Mouse (Mus musculus): ENCODE results near the gene Vnn3. TPM values are rescaled to one million over a fixed set of nuclear protein-coding genes. Genes with fewer than 3 reads are reported as not detected.
A peak's percentile ranks its signal among the peaks of the same experiment; 100 is the strongest.

Gene Vnn3
- polyA plus RNA-seq, 1 experiment from 2014 or later, result not detected

- H3K4me3 ChIP-seq, result no peak overlapping the region
- H3K9me3 ChIP-seq, result no peaks in the 10 kb centered on the region
- no peaks in the 10 kb centered on the region for H3K4me1 ChIP-seq
- H3K27ac ChIP-seq, result no peak overlapping the region
- no peak for ATAC-seq (ENCODE audit: insufficient number of reproducible peaks, insufficient read depth, low FRiP score, low TSS enrichment)
- no peaks in the 10 kb centered on the region for H3K27me3 ChIP-seq
- no peak overlapping the region for H3K4me2 ChIP-seq (replicated peaks)
- no peaks in the 10 kb centered on the region for H3K36me3 ChIP-seq
- WGBS, result 51% methylated on average over 3 of the region's 3 CpGs
- H3K9ac ChIP-seq, result no peak overlapping the region
Measured at GRCm38 (mm10) chr10:23837115-23837514, 14.1 kb upstream of the Vnn3 start.

DNA sequence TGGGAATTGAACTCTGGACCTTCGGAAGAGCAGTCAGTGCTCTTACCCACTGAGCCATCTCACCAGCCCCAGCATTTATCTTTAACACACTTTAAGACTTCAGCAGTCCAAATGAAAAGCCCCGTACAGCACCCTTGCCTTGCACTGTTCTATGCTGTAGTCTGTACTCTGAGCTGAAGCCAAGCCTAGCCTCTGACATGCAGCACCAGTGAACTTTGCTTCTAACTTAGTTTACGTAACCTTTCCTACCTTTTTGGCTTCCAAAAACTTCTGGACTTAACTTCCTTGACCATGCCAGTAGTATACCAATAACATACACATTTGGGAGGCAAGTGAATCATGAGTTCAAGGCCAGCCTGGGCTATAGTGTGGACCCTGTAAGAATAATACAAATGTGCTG, 12.4 kb upstream of the Vnn3 start:
- ATAC-seq (ENCODE audit: insufficient number of reproducible peaks, insufficient read depth, low FRiP score, low TSS enrichment), result no peak
- Histone ChIP-seq H3K4me2 (replicated peaks) (no peak overlapping the region), H3K27ac (no peak overlapping the region), H3K4me3 (no peak overlapping the region), H3K4me1 (no peaks in the 10 kb centered on the region), H3K36me3 (no peaks in the 10 kb centered on the region), H3K9ac (no peak overlapping the region), H3K27me3 (no peaks in the 10 kb centered on the region), H3K9me3 (no peaks in the 10 kb centered on the region)
- WGBS, result 96% methylated on average over 3 of the region's 3 CpGs

GRCm38 (mm10) chr10:23839368-23839767, 11.9 kb upstream of the Vnn3 start:
- WGBS, result 45% methylated on average over 9 of the region's 9 CpGs
- Histone ChIP-seq H3K4me2 (replicated peaks) (no peak overlapping the region), H3K9ac (no peak overlapping the region), H3K27me3 (no peaks in the 10 kb centered on the region), H3K27ac (no peak overlapping the region), H3K4me3 (no peak overlapping the region), H3K4me1 (no peaks in the 10 kb centered on the region), H3K9me3 (no peaks in the 10 kb centered on the region), H3K36me3 (no peaks in the 10 kb centered on the region)
- no peak for ATAC-seq (ENCODE audit: insufficient number of reproducible peaks, insufficient read depth, low FRiP score, low TSS enrichment)

DNA sequence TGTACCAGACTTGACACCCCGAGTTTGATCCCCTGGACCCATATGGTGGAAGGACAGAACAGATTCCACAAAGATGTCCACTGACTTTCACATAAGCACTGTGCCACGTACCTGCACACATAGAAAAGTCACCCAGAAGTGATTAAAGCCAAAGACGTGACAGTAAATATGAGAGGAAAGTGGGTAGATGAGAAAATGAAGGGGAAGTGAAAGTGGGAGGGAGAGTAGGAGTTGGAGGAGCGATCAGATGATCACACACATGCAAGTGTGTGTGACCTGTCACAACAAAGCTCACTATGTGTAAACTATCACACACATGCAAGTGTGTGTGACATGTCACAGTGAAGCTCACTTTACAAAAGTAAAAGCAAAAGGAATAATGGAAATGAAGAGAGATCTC, 10.8 kb upstream of the Vnn3 start:
- H3K9ac ChIP-seq, result no peak overlapping the region
- WGBS, result 84% methylated on average over 4 of the region's 4 CpGs
- H3K9me3 ChIP-seq, result no peaks in the 10 kb centered on the region
- no peak for ATAC-seq (ENCODE audit: insufficient number of reproducible peaks, insufficient read depth, low FRiP score, low TSS enrichment)
- H3K4me3 ChIP-seq, result no peak overlapping the region
- H3K4me1 ChIP-seq, result no peaks in the 10 kb centered on the region
- no peaks in the 10 kb centered on the region for H3K36me3 ChIP-seq
- no peak overlapping the region for H3K27ac ChIP-seq
- no peaks in the 10 kb centered on the region for H3K27me3 ChIP-seq
- no peak overlapping the region for H3K4me2 ChIP-seq (replicated peaks)

- ATAC-seq (ENCODE audit: insufficient number of reproducible peaks, insufficient read depth, low FRiP score, low TSS enrichment), result no peak
- H3K4me1 ChIP-seq, result no peaks in the 10 kb centered on the region
- H3K9ac ChIP-seq, result no peak overlapping the region
- no peak overlapping the region for H3K27ac ChIP-seq
- no peak overlapping the region for H3K4me2 ChIP-seq (replicated peaks)
- H3K27me3 ChIP-seq, result no peaks in the 10 kb centered on the region
- 86% methylated on average over 2 of the region's 2 CpGs for WGBS
- H3K4me3 ChIP-seq, result no peak overlapping the region
- H3K9me3 ChIP-seq, result no peaks in the 10 kb centered on the region
- no peaks in the 10 kb centered on the region for H3K36me3 ChIP-seq
Measured at GRCm38 (mm10) chr10:23852096-23852495, 834 bp downstream of the Vnn3 start.

- H3K27ac ChIP-seq, result no peak overlapping the region
- no peaks in the 10 kb centered on the region for H3K4me1 ChIP-seq
- WGBS, result 81% methylated on average over 9 of the region's 9 CpGs
- H3K9me3 ChIP-seq, result peaks cover 8% of the 10 kb centered on the region; the same call in 1 of the 2 replicates
- no peak for ATAC-seq (ENCODE audit: insufficient number of reproducible peaks, insufficient read depth, low FRiP score, low TSS enrichment)
- no peak overlapping the region for H3K4me2 ChIP-seq (replicated peaks)
- no peak overlapping the region for H3K4me3 ChIP-seq
- no peaks in the 10 kb centered on the region for H3K27me3 ChIP-seq
- H3K9ac ChIP-seq, result no peak overlapping the region
- H3K36me3 ChIP-seq, result no peaks in the 10 kb centered on the region
Measured at GRCm38 (mm10) chr10:23864362-23865312, 13.4 kb downstream of the Vnn3 start.

GRCm38 (mm10) chr10:23880695-23881094, 29.4 kb downstream of the Vnn3 start:
- H3K27me3 ChIP-seq, result no peaks in the 10 kb centered on the region
- H3K27ac ChIP-seq, result no peak overlapping the region
- ATAC-seq (ENCODE audit: insufficient number of reproducible peaks, insufficient read depth, low FRiP score, low TSS enrichment), result no peak
- no peaks in the 10 kb centered on the region for H3K4me1 ChIP-seq
- no peak overlapping the region for H3K4me3 ChIP-seq
- H3K36me3 ChIP-seq, result no peaks in the 10 kb centered on the region
- 93% methylated on average over 6 of the region's 6 CpGs for WGBS
- H3K9ac ChIP-seq, result no peak overlapping the region
- no peaks in the 10 kb centered on the region for H3K9me3 ChIP-seq
- H3K4me2 ChIP-seq (replicated peaks), result no peak overlapping the region

GRCm38 (mm10) chr10:23884910-23885309, 33.6 kb downstream of the Vnn3 start:
- ATAC-seq (ENCODE audit: insufficient number of reproducible peaks, insufficient read depth, low FRiP score, low TSS enrichment), result no peak
- Histone ChIP-seq H3K9me3 (no peaks in the 10 kb centered on the region), H3K36me3 (no peaks in the 10 kb centered on the region), H3K4me3 (no peak overlapping the region), H3K9ac (no peak overlapping the region), H3K27ac (no peak overlapping the region), H3K27me3 (no peaks in the 10 kb centered on the region; the same call in 1 of the 2 replicates), H3K4me2 (replicated peaks) (no peak overlapping the region), H3K4me1 (no peaks in the 10 kb centered on the region)
- 90% methylated on average over 1 of the region's 1 CpGs for WGBS

- ATAC-seq (ENCODE audit: insufficient number of reproducible peaks, insufficient read depth, low FRiP score, low TSS enrichment), result no peak
- H3K27ac ChIP-seq, result no peak overlapping the region
- WGBS, result 80% methylated on average over 3 of the region's 3 CpGs
- no peak overlapping the region for H3K4me2 ChIP-seq (replicated peaks)
- H3K4me3 ChIP-seq, result no peak overlapping the region
- no peaks in the 10 kb centered on the region for H3K36me3 ChIP-seq
- no peak overlapping the region for H3K9ac ChIP-seq
- no peaks in the 10 kb centered on the region for H3K4me1 ChIP-seq
- H3K27me3 ChIP-seq, result no peaks in the 10 kb centered on the region; the same call in 1 of the 2 replicates
- H3K9me3 ChIP-seq, result no peaks in the 10 kb centered on the region
Measured at GRCm38 (mm10) chr10:23886060-23886459, 34.8 kb downstream of the Vnn3 start.

- no peak for ATAC-seq (ENCODE audit: insufficient number of reproducible peaks, insufficient read depth, low FRiP score, low TSS enrichment)
- no peak overlapping the region for H3K27ac ChIP-seq
Measured at GRCm38 (mm10) chr10:23892987-23893386, 41.7 kb downstream of the Vnn3 start.

GRCm38 (mm10) chr10:23894601-23895349, 43.5 kb downstream of the Vnn3 start, which contains the start of gene Vnn1:
Gene Vnn1, plus strand, starts transcription at chr10:23894688.
- H3K9ac ChIP-seq, result no peak within 1 kb of the TSS
- H3K27me3 ChIP-seq, result no peaks in the 10 kb centered on the region; the same call in 1 of the 2 replicates
- peak within 1 kb of the TSS; percentile 25 for H3K4me3 ChIP-seq
- ATAC-seq (ENCODE audit: insufficient number of reproducible peaks, insufficient read depth, low FRiP score, low TSS enrichment), result no peak
- no peak within 1 kb of the TSS for H3K27ac ChIP-seq
- H3K36me3 ChIP-seq, result no peaks in the 10 kb centered on the region
- 0 out of 2 replicates have a peak, but pooled peaks cover 3% of the 10 kb centered on the region for H3K4me1 ChIP-seq
- WGBS, result 26% methylated on average over 21 of the region's 21 CpGs
- H3K4me2 ChIP-seq (replicated peaks), result peak within 1 kb of the TSS; percentile 47
- H3K9me3 ChIP-seq, result no peaks in the 10 kb centered on the region

More at GRCm38 (mm10) chr10:23892987-23893386, 41.7 kb downstream of the Vnn3 start:
- no peaks in the 10 kb centered on the region for H3K36me3 ChIP-seq
- H3K9me3 ChIP-seq, result no peaks in the 10 kb centered on the region
- H3K9ac ChIP-seq, result no peak overlapping the region
- 0 out of 2 replicates have a peak, but pooled peaks cover 3% of the 10 kb centered on the region for H3K4me1 ChIP-seq
- H3K4me3 ChIP-seq, result no peak overlapping the region
- H3K4me2 ChIP-seq (replicated peaks), result no peak overlapping the region
- 87% methylated on average over 1 of the region's 1 CpGs for WGBS
- H3K27me3 ChIP-seq, result no peaks in the 10 kb centered on the region; the same call in 1 of the 2 replicates

Data from embryonic facial prominence, embryonic 12.5 days (tissue).